Mouse (Mus musculus) adrenal gland, adult (tissue): ENCODE measurements at regions not wholly inside any gene's neighbourhood (a gene's known extent, or its start where the extent isn't known, plus 50 kb on each side); places are given as distances from the start of the nearest gene placed in this dataset.
A peak's percentile ranks its signal among the peaks of the same experiment; 100 is the strongest.

Experiments
- DNase-seq, 2 experiments: peaks; one replicate each; pipeline ENCODE4 v3.0.0; 2022 to 2023; ENCODE audit warnings: low spot score in 1 of 2; ENCODE audit not compliant: inconsistent age in 2 of 2

DNA sequence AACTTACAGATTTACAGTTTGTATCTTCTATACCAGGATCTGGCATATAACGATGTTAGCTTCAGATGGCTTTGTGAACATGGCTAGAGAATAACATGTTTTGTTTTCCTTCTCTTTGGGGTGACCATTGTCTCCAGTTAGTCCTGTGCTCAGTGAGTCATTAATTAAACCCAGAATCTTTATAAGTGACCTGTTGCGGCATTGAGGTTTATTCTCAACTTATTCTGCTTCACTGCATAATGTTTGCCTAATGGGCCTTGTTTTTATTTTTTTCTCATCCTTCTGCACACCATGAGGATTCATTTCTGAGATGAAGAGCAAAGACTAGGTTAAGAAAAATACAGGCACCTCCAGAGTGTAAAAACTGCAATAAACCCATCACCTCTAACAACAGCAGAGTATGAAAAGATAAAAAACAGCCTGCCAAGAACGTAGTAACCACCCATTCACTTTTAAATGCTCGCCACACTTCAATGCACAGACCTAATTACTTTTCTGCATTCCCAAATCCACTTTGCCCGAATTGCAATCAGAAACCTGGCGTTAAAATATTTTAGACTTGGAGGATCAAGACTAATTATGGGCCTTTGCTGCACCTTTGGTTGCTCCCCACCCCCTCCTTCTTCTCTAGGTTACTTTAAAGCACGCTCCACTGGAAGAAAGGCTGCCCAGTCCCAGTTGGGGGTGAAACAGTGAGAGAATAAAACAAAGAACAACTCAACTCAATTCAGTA lies 381.5 kb upstream of the Nr2f1 start:
- DNase-seq: no peak

DNA sequence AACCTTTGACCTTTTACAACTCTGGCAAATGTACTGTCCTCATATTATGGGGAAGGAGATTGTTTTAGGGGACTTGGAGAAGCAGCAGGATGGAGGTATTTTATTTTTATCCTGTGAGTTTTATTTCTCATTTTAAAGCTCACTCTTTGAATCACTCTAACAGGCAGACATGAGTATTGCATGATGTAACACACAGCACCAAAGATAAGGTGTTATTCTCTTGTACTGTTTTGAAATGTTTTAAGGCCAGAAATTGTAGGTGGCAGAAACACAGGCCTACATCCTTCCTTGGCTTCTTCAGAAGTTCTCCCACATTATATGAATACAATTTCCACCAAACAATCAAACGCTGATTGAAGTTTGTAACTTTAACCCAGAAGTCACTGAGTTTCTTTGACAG lies 377.9 kb upstream of the Nr2f1 start:
- no peak for DNase-seq

DNA sequence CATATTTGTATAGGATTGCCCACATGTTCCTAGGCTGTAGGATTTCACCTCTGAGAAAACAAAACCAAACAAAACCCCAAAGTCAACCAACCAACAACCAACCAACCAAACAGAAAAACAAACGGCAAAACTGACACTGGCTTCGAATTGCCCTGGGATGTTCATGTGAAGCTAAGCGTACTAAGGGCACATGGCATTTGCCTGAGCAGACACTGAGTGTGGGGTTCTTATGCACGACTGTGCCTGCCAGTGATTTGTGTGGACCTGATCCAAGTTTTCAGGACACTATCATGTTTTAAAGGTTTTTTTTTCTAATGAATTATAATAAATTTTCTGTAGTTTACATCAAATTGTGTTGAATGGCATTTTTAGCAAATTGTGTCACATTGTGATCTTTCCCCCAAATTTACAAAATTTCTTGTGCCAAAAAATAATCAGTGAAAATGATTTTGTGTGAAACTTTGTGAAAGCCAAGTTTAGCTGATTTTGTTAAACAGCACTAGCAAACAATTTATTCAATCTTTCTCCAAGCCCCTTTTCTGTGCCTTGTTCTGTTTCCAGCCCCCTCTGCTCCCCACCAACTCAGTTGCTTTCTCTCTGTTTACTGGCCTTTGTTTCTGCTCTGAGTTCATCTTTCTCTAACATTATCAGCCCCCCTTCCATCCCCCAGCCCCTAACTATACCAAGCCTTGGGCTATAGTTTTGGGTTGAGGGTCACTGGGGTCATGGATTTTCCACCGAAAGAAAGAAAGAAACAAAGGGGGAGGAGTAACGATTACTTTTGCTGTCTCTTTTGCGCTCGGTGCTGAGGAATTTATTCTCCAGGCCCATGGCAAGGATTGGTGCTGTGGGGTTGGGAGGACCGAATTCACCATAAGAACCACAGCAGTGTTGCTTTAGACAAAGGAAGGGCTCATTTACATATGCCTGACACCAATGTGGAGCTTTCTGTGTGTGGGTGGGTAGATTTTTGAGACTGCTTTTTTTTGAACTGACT lies 377.0 kb upstream of the Nr2f1 start:
- DNase-seq: no peak

DNA sequence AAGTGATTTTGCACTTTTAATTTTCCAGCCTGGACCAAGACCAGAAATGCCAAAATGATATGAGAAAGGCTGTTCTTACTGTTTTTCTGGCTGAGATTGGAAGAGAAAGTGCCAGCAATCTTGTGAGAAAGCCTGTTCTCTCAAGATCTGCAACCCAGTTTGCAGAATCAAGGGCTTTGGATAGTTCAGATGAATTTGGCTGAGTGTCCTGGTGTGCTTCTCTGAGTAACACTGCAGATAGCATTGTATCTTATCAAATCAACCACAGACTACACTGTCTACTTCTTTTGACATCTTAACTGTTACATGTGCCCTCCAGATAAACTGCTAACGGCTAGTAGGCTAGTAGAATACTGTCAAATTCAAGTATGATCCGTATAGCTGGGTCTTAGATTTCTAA lies 371.5 kb upstream of the Nr2f1 start:
- no peak for DNase-seq

DNA sequence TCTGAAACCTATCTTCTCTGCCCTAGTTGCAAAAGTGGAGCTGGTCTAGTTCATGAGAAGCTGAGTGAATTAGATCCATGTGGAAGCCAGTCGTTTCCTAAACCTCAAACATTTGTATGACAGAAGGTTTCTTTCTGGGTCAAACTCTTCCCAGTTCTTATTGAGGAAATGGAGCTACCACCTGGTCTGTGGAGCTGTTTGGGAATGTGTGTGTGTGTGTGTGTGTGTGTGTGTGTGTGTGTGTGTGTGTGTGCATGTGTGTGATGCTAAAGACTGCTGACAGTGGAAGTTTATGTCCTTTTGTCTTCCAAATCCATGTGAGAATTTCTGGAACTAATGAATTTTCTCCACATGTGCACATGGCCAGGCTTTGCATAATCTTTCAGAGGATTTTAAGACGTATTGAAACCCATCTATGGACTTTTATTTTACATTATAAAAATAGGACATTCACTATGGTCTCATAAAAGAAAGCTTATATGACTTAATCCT lies 324.9 kb upstream of the Nr2f1 start:
- no peak for DNase-seq

DNA sequence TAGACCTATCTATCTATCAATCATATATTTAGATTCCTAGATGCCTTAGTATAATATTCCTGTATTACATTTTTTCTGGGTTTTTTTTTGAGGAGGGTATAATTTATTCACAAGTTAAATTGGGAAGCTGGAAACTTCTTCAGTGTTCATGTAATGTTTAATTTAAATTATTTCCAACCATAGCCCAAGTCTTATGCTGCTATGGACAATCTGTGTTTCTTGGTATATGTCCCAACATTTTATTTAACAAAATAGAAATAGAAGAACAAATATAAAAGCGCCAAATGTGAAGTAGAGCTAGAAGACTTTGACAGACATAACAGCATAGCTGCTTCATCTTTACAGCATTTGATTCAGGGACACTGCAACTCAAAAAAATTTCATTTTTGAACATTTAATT lies 321.2 kb upstream of the Nr2f1 start:
- DNase-seq: no peak

DNA sequence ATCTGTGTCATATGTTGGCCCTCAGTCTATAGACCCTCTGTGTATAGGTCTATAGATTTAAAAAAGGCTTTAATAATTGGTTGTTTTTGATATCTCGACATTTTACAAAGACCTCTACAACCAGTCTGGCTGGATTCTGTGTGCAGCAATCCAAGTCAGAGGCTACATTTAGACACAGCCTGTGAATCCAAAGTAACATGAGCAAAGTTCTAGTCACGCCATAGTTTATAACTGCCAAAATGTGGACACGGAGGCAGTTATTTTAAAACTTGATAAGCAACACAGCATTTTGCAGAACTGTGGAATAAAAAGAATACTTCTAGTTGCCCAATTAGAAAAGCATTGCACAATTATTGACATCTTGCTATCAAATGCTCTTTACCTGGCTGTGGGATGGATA lies 320.6 kb upstream of the Nr2f1 start:
- DNase-seq: no peak

DNA sequence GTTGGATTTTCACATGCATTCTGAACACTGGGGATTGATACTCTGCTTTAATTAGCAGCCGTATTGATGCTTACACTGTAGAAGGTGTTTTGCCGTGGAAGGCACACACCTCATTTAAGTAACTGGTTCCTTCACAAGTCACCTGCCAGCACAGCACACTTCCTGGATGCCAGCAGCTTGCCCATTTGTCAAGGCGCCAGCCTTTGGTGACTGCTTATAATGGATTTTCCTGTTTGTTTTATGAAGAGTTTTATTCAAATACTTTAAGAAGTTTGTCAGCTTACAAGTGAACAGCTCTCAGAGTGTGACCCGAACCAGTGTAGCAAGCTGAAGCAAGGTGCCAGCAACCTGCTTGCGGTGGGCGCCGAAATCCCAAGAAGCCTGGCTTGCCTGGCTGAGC lies 301.0 kb upstream of the Nr2f1 start:
- DNase-seq: no peak

DNA sequence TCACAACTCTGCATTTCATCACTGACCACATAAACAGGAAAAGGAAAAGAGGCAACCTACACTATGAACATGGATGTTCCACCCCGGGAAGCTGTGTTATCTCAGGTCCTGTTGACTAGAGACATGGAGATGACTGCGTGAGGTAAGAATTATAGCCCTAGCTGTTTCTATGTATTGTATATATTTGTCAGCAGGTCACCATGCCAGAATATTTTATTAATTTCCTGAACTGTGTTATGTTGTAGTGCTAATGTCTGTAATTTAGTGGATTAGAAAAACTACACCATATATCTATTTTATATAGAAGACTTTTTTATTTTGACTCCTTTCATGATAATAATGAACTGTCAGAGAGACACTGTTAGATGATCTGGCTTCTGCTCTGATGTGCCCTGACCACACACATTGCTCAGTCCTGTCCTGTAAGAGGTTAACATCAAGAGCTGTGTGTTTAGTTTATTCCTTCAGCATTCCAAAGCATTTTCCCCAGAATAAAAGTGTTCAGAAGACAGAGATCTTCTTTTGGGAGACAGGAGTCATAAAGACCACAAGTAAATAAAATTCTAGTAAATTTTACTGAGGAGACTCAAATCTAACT lies 284.3 kb upstream of the Nr2f1 start:
- DNase-seq: no peak

DNA sequence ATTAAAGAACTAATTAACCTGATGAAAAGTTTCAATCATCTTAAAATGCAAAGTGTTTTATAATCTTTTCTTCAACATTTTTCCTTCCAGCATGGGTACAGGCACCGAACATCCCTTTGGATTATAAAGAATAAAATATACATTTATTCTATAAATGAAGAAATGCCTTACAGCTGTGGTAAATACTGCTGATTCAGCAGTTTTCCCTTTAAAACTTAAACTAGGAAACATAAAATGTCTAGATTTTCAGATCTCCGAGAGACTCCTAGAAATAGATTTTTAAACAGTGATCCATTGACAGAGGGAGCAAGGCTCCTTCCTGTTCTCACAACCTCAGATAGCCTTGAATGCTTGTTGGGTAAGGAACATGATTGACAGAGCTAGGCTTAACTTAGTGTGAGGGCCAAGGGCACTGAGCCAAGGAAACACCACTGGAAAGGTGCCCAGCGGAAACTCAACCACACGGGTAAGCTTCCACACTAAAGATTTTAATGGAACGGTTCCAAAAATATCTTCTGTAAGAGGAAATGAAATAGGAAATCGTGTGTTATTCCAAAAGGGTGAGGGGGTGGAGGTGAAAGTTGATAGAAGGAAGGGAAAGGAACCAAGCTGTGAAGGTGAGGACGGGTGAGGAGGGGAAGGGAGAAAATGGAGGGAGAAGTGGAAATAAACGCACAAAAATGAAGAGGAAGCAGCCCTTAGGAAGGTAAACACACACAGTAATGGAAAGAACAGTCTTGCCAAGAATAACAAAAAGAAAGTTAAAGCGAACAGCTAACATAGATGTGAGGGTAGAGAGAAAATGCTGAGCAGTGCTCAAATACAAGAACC lies 283.6 kb upstream of the Nr2f1 start:
- DNase-seq: peak; percentile 75 to 94

DNA sequence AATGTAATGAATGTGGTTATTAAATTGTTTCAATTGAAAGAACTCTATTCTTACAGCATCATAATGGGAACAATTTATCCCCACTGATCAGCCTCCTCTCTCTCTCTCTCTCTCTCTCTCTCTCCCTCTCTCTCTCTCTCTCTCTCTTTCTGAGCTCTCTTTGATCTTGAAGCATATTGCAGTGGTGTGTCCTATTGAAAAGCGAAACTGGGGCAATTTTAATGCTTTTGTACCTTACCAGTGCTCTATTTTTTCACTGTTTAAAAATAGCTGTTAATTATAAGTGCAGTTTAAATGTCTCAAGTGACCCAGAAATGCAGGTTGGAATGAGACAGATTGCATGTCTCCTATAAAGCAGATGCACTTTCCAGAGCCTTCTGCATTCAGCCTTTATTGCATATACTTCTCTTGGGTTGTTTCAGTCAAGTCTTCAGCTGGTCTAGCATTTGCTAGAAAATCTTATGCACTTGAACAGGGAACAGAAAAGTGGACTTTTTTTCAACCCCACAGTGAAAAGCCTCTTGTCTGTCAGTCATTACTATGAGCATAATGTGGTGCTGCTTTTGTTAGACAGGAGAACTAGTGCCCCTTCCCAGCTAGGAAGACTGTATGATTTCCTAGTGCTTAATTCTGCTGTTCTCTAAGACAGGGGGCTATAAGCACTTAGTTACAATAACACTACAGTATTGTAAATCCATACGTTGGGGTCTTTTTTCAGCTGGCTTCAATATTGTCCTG lies 251.9 kb upstream of the Nr2f1 start:
- DNase-seq: no peak

DNA sequence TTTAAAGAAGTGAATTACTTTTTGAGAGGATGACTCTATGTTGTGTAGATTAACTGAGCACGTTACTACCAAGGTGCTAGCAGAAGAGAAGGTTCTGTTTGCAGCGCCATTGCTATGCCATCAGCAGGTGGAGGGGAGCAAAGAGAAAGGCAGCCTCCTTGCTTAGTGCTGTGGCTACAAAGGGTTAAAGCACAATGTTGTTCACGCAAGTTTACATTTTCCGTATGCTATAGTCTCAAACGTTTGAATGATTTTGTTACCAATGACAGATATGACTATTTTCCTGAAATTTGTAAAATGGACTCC lies 247.1 kb upstream of the Nr2f1 start:
- DNase-seq: no peak

DNA sequence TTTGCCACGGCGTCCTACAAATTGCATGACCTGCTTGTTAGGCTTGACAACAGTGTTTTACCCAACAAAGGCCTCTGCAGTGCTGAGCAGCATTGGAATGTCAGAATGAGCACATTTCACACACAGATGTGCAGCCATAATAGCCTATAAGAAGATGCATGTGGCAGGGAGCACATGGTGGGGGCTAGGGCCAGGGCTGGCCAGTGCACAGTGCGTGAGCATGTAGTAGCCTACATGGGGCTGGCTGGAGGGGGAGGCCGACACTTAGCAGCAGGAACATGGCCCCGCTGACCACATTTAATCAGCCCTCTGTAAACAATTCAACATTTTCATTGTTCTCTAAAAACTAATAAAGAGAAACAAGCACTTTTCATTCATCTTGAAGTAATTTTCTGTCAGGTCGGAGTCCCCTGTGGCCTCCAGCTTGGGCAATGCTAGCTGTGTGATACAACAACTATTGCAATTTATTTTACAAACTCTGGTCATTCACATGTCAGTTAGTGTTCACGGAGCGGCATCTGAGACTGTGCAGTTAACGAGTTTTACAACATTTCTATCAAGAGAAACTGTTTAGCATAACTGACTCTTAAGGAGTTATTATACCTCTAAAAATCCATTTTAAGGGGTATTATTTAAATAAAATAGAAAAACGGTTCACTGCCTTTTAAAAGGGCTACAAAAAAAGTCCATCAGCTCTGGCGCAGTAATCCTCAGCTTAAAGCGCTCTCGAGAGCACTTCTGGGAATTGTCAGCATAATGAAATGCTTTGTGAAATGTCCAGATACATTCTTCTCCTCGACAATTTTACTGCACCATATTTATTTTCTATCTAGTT lies 246.6 kb upstream of the Nr2f1 start:
- no peak for DNase-seq

DNA sequence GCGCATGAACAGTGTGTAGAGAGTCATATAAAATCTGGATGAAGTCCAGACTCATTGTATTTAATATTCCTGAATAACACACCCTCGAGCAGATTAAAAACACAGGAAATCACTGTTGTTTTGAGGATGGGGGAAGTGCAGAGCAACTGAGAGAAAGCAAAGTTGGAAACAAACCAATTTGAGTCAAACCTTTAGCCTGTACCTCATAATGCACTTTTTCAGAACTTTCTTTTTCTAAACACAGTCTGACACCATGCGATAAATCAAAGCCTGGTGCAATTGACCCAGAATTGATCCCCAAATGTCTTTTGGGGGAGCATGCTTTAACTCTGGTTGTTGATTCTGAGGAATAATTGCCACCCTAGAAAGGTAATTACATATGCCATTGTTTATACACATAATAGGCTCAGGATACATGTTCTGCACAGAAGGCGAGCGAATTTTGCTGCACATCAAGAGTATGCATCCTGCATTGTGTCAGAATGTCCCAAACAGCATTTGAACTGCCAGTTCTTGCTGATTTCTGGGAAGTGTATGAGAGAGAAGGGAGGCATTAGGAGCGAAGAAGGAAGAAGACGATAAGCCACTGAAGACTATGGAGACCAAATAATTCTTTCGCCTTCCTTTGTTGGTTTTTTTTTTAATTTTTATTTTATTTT lies 245.3 kb upstream of the Nr2f1 start:
- no peak for DNase-seq

DNA sequence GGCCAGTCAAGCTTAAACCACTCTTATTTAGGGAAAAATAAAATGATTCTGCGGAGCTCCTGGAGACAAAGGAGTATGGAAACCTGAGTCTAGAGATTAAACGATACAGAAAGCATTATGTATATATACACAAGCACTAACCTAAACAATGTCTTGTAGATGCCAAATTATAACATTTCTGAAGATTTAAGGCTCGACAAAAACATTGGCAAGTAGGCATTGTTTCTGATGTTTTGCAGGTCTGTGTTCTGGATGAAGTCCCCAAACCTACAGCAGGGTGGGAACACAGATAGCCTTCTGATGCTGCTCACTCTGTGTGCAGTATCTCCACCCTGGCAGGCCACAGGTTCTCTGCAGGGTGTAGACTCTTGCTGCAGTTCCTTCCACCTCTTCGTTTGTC lies 228.9 kb upstream of the Nr2f1 start:
- no peak for DNase-seq

DNA sequence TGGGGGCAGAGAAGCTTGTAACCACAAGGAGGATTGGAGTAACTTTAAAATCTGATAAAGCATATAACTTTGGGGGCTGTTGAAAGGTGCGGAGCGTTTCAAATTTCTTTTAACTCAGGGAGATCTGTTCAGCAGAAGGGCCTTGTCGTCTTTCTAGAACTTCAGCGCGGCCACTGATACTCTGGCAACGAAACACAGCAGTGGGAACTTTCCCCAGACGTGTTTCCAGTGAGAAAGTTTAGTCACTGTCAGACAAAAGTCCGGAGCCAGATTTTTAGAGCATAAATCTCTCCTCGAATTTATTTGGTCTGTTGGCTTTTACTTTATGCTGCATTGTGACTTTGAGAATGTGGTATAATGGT lies 228.5 kb upstream of the Nr2f1 start:
- DNase-seq: peak; percentile 17 to 63

DNA sequence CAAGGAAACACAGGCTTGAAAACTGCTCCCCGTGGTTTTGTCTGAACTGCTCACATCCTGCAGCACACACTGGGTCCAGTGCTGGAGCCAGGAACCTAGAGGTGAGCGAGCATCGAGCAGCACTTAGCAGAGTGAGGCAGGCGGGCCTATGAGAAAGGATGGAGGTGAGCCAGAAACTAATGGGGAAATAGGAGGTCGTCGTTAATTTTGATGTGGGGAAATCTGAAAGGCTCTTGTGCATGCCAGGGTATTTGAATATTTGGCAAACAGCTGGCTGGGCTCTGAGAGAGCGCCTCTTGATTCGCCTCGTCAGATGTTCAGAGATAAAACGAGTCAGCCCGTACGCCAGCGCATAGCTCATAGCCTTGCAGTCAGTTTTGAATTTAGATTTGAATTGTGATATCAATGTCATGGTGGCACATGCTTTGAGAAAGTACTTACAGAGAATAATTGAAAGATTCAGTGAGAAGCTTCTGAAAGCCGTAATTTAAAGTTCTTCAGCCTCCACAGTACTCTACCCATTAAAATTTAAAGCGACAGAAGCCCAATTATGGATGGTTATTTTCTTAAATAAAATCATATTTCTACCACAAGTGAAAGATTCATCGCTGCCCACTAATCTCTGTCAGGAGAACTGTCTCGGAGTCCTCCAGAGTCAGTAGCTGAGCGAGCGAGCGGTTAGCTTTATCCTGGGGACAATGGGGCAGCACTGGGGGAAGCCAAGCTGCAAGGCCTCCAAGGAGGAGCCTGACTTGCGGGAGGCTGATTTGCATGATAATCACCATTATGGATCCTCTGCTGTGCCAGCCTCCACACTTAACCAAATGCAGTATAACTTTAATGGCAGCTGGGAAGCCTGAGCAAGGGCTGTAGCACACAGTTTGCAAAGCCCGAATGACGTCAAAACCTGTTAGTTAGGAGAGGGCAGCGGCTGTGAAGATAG lies 227.9 kb upstream of the Nr2f1 start:
- peak; percentile 17 to 71 for DNase-seq
